Mouse (Mus musculus) liver, embryonic 14.5 days (tissue): Measurements from ENCODE around the gene Commd7. TPM values are rescaled to one million over a fixed set of nuclear protein-coding genes. Genes with fewer than 3 reads are reported as not detected.

ENCODE experiments used
- ATAC-seq: fragments of 200-750 bp; cut with Nextera tagmentation; 2 replicates; pipeline ENCODE4 v1.8.0; 2017; ENCODE audit warnings: moderate number of reproducible peaks, mild to moderate bottlenecking, moderate library complexity; ENCODE audit not compliant: insufficient read depth
- DNase-seq, 3 experiments: peaks; one replicate each; pipeline ENCODE4 v3.0.0-alpha.2; 2012 to 2013; ENCODE audit warnings: low read depth in 3 of 3, low spot score in 3 of 3
- H3K27ac ChIP-seq: fragments of 300-500 bp; sonication (generic); 2 replicates; pipeline ENCODE4 v1.5.1; 2014; ENCODE audit warnings: moderate library complexity, mild to moderate bottlenecking, control low read depth, inconsistent platforms
- H3K27me3 ChIP-seq: fragments of 300-500 bp; sonication (generic); 2 replicates; pipeline ENCODE4 v1.6.1; 2014; ENCODE audit warnings: mild to moderate bottlenecking, low read length, moderate library complexity; ENCODE audit not compliant: control insufficient read depth, insufficient read depth
- H3K36me3 ChIP-seq: fragments of 300-500 bp; sonication (generic); replicated peaks from 2 replicates; pipeline ENCODE4 v1.6.1; 2014; ENCODE audit warnings: low read depth; ENCODE audit not compliant: control insufficient read depth, insufficient read depth
- H3K4me1 ChIP-seq, 2 experiments: fragments of 200-500 bp in 1 of 2; fragments of 300-500 bp in 1 of 2; sonication (generic) in 1 of 2; replicated peaks; 2 replicates each; pipeline ENCODE4 v1.6.1; 2012 to 2014; ENCODE audit warnings: antibody characterized with exemption in 1 of 2, inconsistent platforms in 1 of 2, low read length in 1 of 2; ENCODE audit not compliant: control insufficient read depth in 2 of 2, insufficient read depth in 2 of 2
- H3K4me2 ChIP-seq: fragments of 300-500 bp; sonication (generic); 2 replicates; pipeline ENCODE4 v1.6.1; 2014; ENCODE audit warnings: low read depth, mild to moderate bottlenecking, control low read depth, moderate library complexity
- H3K4me3 ChIP-seq, 2 experiments: fragments of 200-500 bp in 1 of 2; fragments of 300-500 bp in 1 of 2; sonication (generic) in 1 of 2; 2 replicates each; pipeline ENCODE4 v1.5.1; 2012 to 2014; ENCODE audit warnings: low read depth in 2 of 2, low read length in 2 of 2, mild to moderate bottlenecking in 2 of 2, control low read depth in 1 of 2, inconsistent platforms in 1 of 2, moderate library complexity in 1 of 2; ENCODE audit not compliant: insufficient read depth in 1 of 2
- H3K9ac ChIP-seq: fragments of 300-500 bp; sonication (generic); replicated peaks from 2 replicates; pipeline ENCODE4 v1.6.1; 2014; ENCODE audit warnings: mild to moderate bottlenecking, control low read depth, moderate library complexity
- H3K9me3 ChIP-seq: fragments of 300-500 bp; sonication (generic); 2 replicates; pipeline ENCODE4 v1.6.1; 2016; ENCODE audit warnings: low read length, mixed read lengths; ENCODE audit not compliant: control insufficient read depth
- CTCF ChIP-seq: IDR thresholded peaks from 2 replicates; pipeline ENCODE4 v1.5.1; 2016; ENCODE audit warnings: antibody characterized with exemption, low read depth, control low read depth
- EP300 ChIP-seq: IDR thresholded peaks from 2 replicates; pipeline ENCODE4 v1.6.1; 2016; ENCODE audit warnings: antibody characterized with exemption, low read depth
- WGBS: fragments of 180-500 bp; shearing (Covaris S2); extraction: QIAGEN DNeasy Blood & Tissue Kit; methylation state at CpG from one replicate; pipeline ENCODE4 v1.1.7; 2014; ENCODE audit not compliant: insufficient replicate concordance; 5-methylcytosine and 5-hydroxymethylcytosine counted together
- polyA plus RNA-seq, 2 experiments: library from polyadenylated mRNA; depleted of rRNA in 1 of 2; stranded (reverse) in 1 of 2; unstranded in 1 of 2; fragments of >200 nt; fragmentation: Nextera tagmentation in 1 of 2; extraction: Ambion mirVana in 1 of 2; gene quantifications; 2 replicates each; pipeline versions ENCODE4 v1.2.1 to v1.2.3; 2012 to 2014

Gene Commd7
- polyA plus RNA-seq, 2 experiments = 9.5 to 24.9 TPM

GRCm38 (mm10) chr2:153600021-153600666 lies 32.4 kb downstream of the Commd7 start:
- Histone ChIP-seq H3K36me3 (no peaks in the 10 kb centered on the region), H3K27me3 (no peaks in the 10 kb centered on the region), H3K4me1 (peaks cover 9 to 12% of the 10 kb centered on the region in 2 experiments; a peak in 3 of 4 replicates), H3K9ac (no peak overlapping the region; the same call in 1 of the 2 replicates), H3K27ac (no peak overlapping the region), H3K4me2 (no peak overlapping the region), H3K4me3 (no peak overlapping the region), H3K9me3 (no peaks in the 10 kb centered on the region)
- no peak for TF ChIP-seq EP300
- TF ChIP-seq CTCF = peak; percentile 83
- ATAC-seq = peak; percentile 55
- WGBS = 65% methylated on average over 6 of the region's 6 CpGs
- DNase-seq = no peak

- ATAC-seq = peak; percentile 19; the same call in 1 of the 2 replicates
- no peak overlapping the region for H3K9ac ChIP-seq
- H3K36me3 ChIP-seq = no peaks in the 10 kb centered on the region
- no peak overlapping the region for H3K27ac ChIP-seq
- H3K9me3 ChIP-seq = no peaks in the 10 kb centered on the region
- no peak for TF ChIP-seq CTCF
- TF ChIP-seq EP300 = no peak
- H3K27me3 ChIP-seq = no peaks in the 10 kb centered on the region
- peaks cover 8 to 12% of the 10 kb centered on the region in 2 experiments; a peak in 3 of 4 replicates for H3K4me1 ChIP-seq
- 65% methylated on average over 4 of the region's 4 CpGs for WGBS
- no peak overlapping the region for H3K4me2 ChIP-seq
- DNase-seq = no peak
- H3K4me3 ChIP-seq = no peak overlapping the region
Measured at GRCm38 (mm10) chr2:153597626-153598025, 35.0 kb downstream of the Commd7 start.

GRCm38 (mm10) chr2:153597014-153597413 lies 35.6 kb downstream of the Commd7 start:
- H3K4me3 ChIP-seq = no peak overlapping the region
- no peak overlapping the region for H3K27ac ChIP-seq
- no peak for ATAC-seq
- 74% methylated on average over 3 of the region's 3 CpGs for WGBS
- no peak for TF ChIP-seq EP300
- no peak for TF ChIP-seq CTCF
- peaks cover 12 to 13% of the 10 kb centered on the region in 2 experiments; a peak in 3 of 4 replicates for H3K4me1 ChIP-seq
- H3K27me3 ChIP-seq = no peaks in the 10 kb centered on the region
- no peak overlapping the region for H3K4me2 ChIP-seq
- no peak overlapping the region for H3K9ac ChIP-seq
- no peak for DNase-seq
- H3K9me3 ChIP-seq = no peaks in the 10 kb centered on the region
- H3K36me3 ChIP-seq = no peaks in the 10 kb centered on the region

- ATAC-seq = no peak
- no peak for DNase-seq
- TF ChIP-seq CTCF (no peak), EP300 (no peak)
- no peak overlapping the region for H3K4me2 ChIP-seq
- no peak overlapping the region for H3K4me3 ChIP-seq
- 62% methylated on average over 4 of the region's 4 CpGs for WGBS
- no peaks in the 10 kb centered on the region for H3K9me3 ChIP-seq
- peaks cover 0 to 5% of the 10 kb centered on the region in 2 experiments; a peak in 2 of 4 replicates for H3K4me1 ChIP-seq
- H3K9ac ChIP-seq = no peak overlapping the region
- no peaks in the 10 kb centered on the region for H3K27me3 ChIP-seq
- no peak overlapping the region for H3K27ac ChIP-seq
- no peaks in the 10 kb centered on the region for H3K36me3 ChIP-seq
Measured at GRCm38 (mm10) chr2:153594998-153595397, 37.6 kb downstream of the Commd7 start.

GRCm38 (mm10) chr2:153593186-153593585 lies 39.4 kb downstream of the Commd7 start:
- peaks cover 0 to 9% of the 10 kb centered on the region in 2 experiments; a peak in 2 of 4 replicates for H3K4me1 ChIP-seq
- 69% methylated on average over 9 of the region's 9 CpGs for WGBS
- H3K4me3 ChIP-seq = no peak overlapping the region
- no peaks in the 10 kb centered on the region for H3K9me3 ChIP-seq
- no peak overlapping the region for H3K27ac ChIP-seq
- ATAC-seq (no peak), DNase-seq (no peak)
- no peaks in the 10 kb centered on the region for H3K36me3 ChIP-seq
- no peaks in the 10 kb centered on the region for H3K27me3 ChIP-seq
- H3K9ac ChIP-seq = no peak overlapping the region
- TF ChIP-seq EP300 = no peak
- TF ChIP-seq CTCF = no peak
- no peak overlapping the region for H3K4me2 ChIP-seq
